Mouse (Mus musculus): ENCODE results near the gene Snap91.

DNA sequence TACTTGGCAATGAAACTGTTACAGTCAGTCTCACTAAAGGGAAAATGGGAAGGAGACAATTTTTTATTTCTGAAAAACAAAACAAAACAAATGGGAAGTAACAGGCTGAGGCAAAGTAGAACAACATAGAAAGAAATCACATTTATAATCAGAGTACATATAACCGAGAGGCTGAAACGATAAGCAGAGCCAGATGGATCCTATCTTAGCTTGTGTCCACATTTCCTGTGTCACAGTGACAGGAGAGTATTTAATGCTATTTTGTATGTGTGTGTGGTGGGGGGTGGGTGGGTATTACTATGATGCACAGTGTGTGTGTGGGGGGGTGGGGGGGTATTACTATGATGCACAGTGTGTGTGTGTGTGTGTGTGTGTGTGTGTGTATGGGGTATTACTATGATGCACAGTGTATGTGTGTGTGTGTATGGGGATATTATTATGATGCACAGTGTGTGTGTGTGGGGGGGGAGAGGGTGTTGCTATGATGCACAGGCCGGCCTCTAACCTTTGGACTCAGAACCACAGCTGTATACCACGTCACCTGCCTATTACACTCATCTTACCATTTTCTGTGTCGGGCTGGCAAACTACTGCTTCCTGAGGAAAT lies 36.6 kb downstream of the Snap91 start:
- no peak for TF ChIP-seq CTCF (IDR thresholded peaks at IDR 0.05; ENCODE audit: insufficient read depth, low read length)
- no peak for TF ChIP-seq POLR2A (IDR thresholded peaks at IDR 0.05; ENCODE audit: borderline replicate concordance, extremely low read depth, low read depth, low read length)
